Mouse (Mus musculus) CH12.LX (cell line): ENCODE results near the gene Ccdc169. TPM values are rescaled to one million over a fixed set of nuclear protein-coding genes. Genes with fewer than 3 reads are reported as not detected.
"Not testable (repeated sequence)": the region's sequence is repeated elsewhere in the genome, so short reads cannot be mapped to it uniquely, and the experiment has no call there.

ENCODE experiments used
- DNase-seq: peaks from one replicate; pipeline ENCODE4 v3.0.0-alpha.2; 2013; ENCODE audit errors: extremely low read depth
- H3K27ac ChIP-seq: 2 replicates; pipeline ENCODE4 v1.5.1; 2012; ENCODE audit warnings: low read depth, mild to moderate bottlenecking, control low read depth, moderate library complexity; ENCODE audit not compliant: insufficient read depth
- H3K27me3 ChIP-seq: replicated peaks from 2 replicates; pipeline ENCODE3; 2012; ENCODE audit warnings: inconsistent platforms
- H3K36me3 ChIP-seq, 2 experiments: replicated peaks in 1 of 2; 2 replicates each; pipeline versions ENCODE3 to v1.6.1; 2012; ENCODE audit warnings: inconsistent platforms in 1 of 2, low read length in 1 of 2, mild to moderate bottlenecking in 1 of 2, mixed read lengths in 1 of 2, moderate library complexity in 1 of 2; ENCODE audit not compliant: control insufficient read depth in 1 of 2, insufficient read depth in 1 of 2
- H3K4me1 ChIP-seq, 2 experiments: 2 replicates each; pipeline ENCODE4 v1.6.1; 2012; ENCODE audit warnings: inconsistent platforms in 1 of 2, moderate library complexity in 1 of 2; ENCODE audit not compliant: insufficient read depth in 2 of 2, control insufficient read depth in 1 of 2
- H3K4me2 ChIP-seq: 2 replicates; pipeline ENCODE4 v1.6.1; 2012; ENCODE audit warnings: low read depth, mild to moderate bottlenecking, control low read depth; ENCODE audit not compliant: poor library complexity, insufficient read depth, severe bottlenecking
- H3K4me3 ChIP-seq, 3 experiments: fragments of 150-350 bp in 1 of 3; sonication (generic) in 1 of 3; replicated peaks in 1 of 3; 2 replicates each; pipeline versions ENCODE3 to v1.5.1; 2011 to 2012; ENCODE audit warnings: low read depth in 2 of 3, low read length in 2 of 3, mild to moderate bottlenecking in 2 of 3, moderate library complexity in 2 of 3, control low read depth in 1 of 3, improper control_type of control experiment in 1 of 3, inconsistent platforms in 1 of 3, mixed read lengths in 1 of 3; ENCODE audit not compliant: poor library complexity in 1 of 3
- H3K79me2 ChIP-seq: replicated peaks from 2 replicates; pipeline ENCODE4 v1.6.1; 2012; ENCODE audit warnings: mild to moderate bottlenecking, moderate library complexity; ENCODE audit not compliant: control insufficient read depth, poor library complexity, insufficient read depth, severe bottlenecking; ENCODE audit errors: extremely low read depth
- H3K9ac ChIP-seq: 2 replicates; pipeline ENCODE4 v1.6.1; 2012; ENCODE audit warnings: low read depth, mild to moderate bottlenecking, control low read depth, moderate library complexity; ENCODE audit not compliant: insufficient read depth
- H3K9me3 ChIP-seq: replicated peaks from 2 replicates; pipeline ENCODE3; 2012; ENCODE audit warnings: low read length, inconsistent platforms, mixed read lengths
- BHLHE40 ChIP-seq: IDR thresholded peaks from 2 replicates; pipeline ENCODE4 v1.6.1; 2011; ENCODE audit warnings: mild to moderate bottlenecking, low read depth, low read length, improper control_type of control experiment
- CHD2 ChIP-seq: IDR thresholded peaks from 2 replicates; pipeline ENCODE4 v1.6.1; 2011; ENCODE audit warnings: low read length, improper control_type of control experiment
- CTCF ChIP-seq, 2 experiments: IDR thresholded peaks in 1 of 2; conservative IDR thresholded peaks in 1 of 2; 2 replicates each; pipeline ENCODE4 v1.5.1; 2011 to 2012; ENCODE audit warnings: low read depth in 2 of 2, low read length in 2 of 2, improper control_type of control experiment in 1 of 2, inconsistent platforms in 1 of 2, mild to moderate bottlenecking in 1 of 2, moderate library complexity in 1 of 2
- E2F4 ChIP-seq: IDR thresholded peaks from 2 replicates; pipeline ENCODE4 v1.6.1; 2011; ENCODE audit warnings: low read depth, low read length, improper control_type of control experiment; ENCODE audit not compliant: insufficient replicate concordance
- ELF1 ChIP-seq: IDR thresholded peaks from 2 replicates; pipeline ENCODE4 v1.6.1; 2014; ENCODE audit warnings: low read depth, mild to moderate bottlenecking, inconsistent platforms, low read length, improper control_type of control experiment
- EP300 ChIP-seq: IDR thresholded peaks from 2 replicates; pipeline ENCODE4 v1.6.1; 2011; ENCODE audit warnings: low read length, improper control_type of control experiment
- HCFC1 ChIP-seq: IDR thresholded peaks from 2 replicates; pipeline ENCODE4 v1.6.1; 2012; ENCODE audit warnings: low read depth, mild to moderate bottlenecking, inconsistent platforms, low read length, improper control_type of control experiment
- JUN ChIP-seq: IDR thresholded peaks from 2 replicates; pipeline ENCODE4 v1.6.1; 2011; ENCODE audit warnings: low read depth, mild to moderate bottlenecking, low read length, improper control_type of control experiment, moderate library complexity; ENCODE audit not compliant: insufficient read depth
- JUND ChIP-seq: conservative IDR thresholded peaks from 2 replicates; pipeline ENCODE4 v1.6.1; 2011; ENCODE audit warnings: low read depth, low read length, improper control_type of control experiment
- MEF2A ChIP-seq: IDR thresholded peaks from 2 replicates; pipeline ENCODE4 v1.6.1; 2014; ENCODE audit warnings: low read depth, mild to moderate bottlenecking, inconsistent platforms, low read length, improper control_type of control experiment, borderline replicate concordance
- MXI1 ChIP-seq: IDR thresholded peaks from 2 replicates; pipeline ENCODE4 v1.6.1; 2011; ENCODE audit warnings: mild to moderate bottlenecking, low read depth, low read length, improper control_type of control experiment
- NRF1 ChIP-seq: IDR thresholded peaks from 2 replicates; pipeline ENCODE4 v1.6.1; 2014; ENCODE audit warnings: low read depth, mild to moderate bottlenecking, inconsistent platforms, low read length, improper control_type of control experiment, moderate library complexity
- PAX5 ChIP-seq: IDR thresholded peaks from 2 replicates; pipeline ENCODE4 v1.6.1; 2012; ENCODE audit warnings: low read length, inconsistent platforms, mixed read lengths
- POLR2AphosphoS2 ChIP-seq: IDR thresholded peaks from 2 replicates; pipeline ENCODE4 v1.6.1; 2011; ENCODE audit warnings: low read depth, low read length, improper control_type of control experiment
- RAD21 ChIP-seq: IDR thresholded peaks from 2 replicates; pipeline ENCODE4 v1.6.1; 2011; ENCODE audit warnings: low read depth, mild to moderate bottlenecking, low read length, improper control_type of control experiment, moderate library complexity
- RCOR1 ChIP-seq: conservative IDR thresholded peaks from 2 replicates; pipeline ENCODE4 v1.6.1; 2012; ENCODE audit warnings: low read depth, mild to moderate bottlenecking, inconsistent platforms, low read length, improper control_type of control experiment
- TBP ChIP-seq: conservative IDR thresholded peaks from 2 replicates; pipeline ENCODE4 v1.6.1; 2011; ENCODE audit warnings: low read depth, low read length, improper control_type of control experiment
- UBTF ChIP-seq: IDR thresholded peaks from 2 replicates; pipeline ENCODE4 v1.6.1; 2012; ENCODE audit warnings: low read depth, mild to moderate bottlenecking, inconsistent platforms, low read length, improper control_type of control experiment, moderate library complexity
- USF1 ChIP-seq: IDR thresholded peaks from 2 replicates; pipeline ENCODE4 v1.6.1; 2014; ENCODE audit warnings: low read depth, mild to moderate bottlenecking, inconsistent platforms, low read length, improper control_type of control experiment
- USF2 ChIP-seq: conservative IDR thresholded peaks from 2 replicates; pipeline ENCODE4 v1.6.1; 2011; ENCODE audit warnings: low read depth, low read length, improper control_type of control experiment
- ZKSCAN1 ChIP-seq: IDR thresholded peaks from 2 replicates; pipeline ENCODE4 v1.6.1; 2012; ENCODE audit warnings: low read depth, inconsistent platforms, low read length, improper control_type of control experiment, borderline replicate concordance
- ZMIZ1 ChIP-seq: IDR thresholded peaks from 2 replicates; pipeline ENCODE4 v1.6.1; 2012; ENCODE audit warnings: low read depth, mild to moderate bottlenecking, inconsistent platforms, low read length, improper control_type of control experiment
- ZNF384 ChIP-seq: IDR thresholded peaks from 2 replicates; pipeline ENCODE4 v1.6.1; 2012; ENCODE audit warnings: low read depth, low read length, improper control_type of control experiment, inconsistent platforms
- dilution Hi-C: fragments of 300-500 bp; cut with MboI; formaldehyde crosslinking; loops from 2 replicates; pipeline ENCODE4 v1.14.3; 2020; ENCODE audit warnings: low sequenced_read_pairs; ENCODE audit not compliant: extremely low pct_unique_long_range_greater_than_20kb, extremely low pct_ligation_motif_present
- in situ Hi-C: fragments of 300-500 bp; cut with MboI; formaldehyde crosslinking; loops from 3 replicates; pipeline ENCODE4 v1.14.3; 2019; ENCODE audit warnings: low sequenced_read_pairs, low pct_ligation_motif_present, low pct_unique_long_range_greater_than_20kb, mixed read lengths
- polyA plus RNA-seq: library from polyadenylated mRNA; unstranded; fragments of >175 nt; gene quantifications from 2 replicates; pipeline ENCODE4 v1.2.1, GENCODE M21; 2012; ENCODE audit warnings: low read depth; ENCODE audit not compliant: insufficient read length
- total RNA-seq, 2 experiments: library from RNA; depleted of rRNA; stranded (reverse); fragments of 300-350 nt in 1 of 2; fragments of >200 nt in 1 of 2; gene quantifications; 2 replicates each; pipeline ENCODE4 v1.2.3; 2012 to 2014

The Ccdc169 gene
- total and polyA plus RNA-seq, 3 experiments, result 0.08 to 0.10 TPM; not detected in 1

GRCm38 (mm10) chr3:55195581-55196327 lies 58.6 kb downstream of the Ccdc169 start:
- no peak for DNase-seq
- Histone ChIP-seq H3K27ac (no peak overlapping the region), H3K4me3 (no peak overlapping the region), H3K4me1 (no peaks in the 10 kb centered on the region)
- dilution Hi-C loops, result no loop called here
- TF ChIP-seq ZMIZ1 (no peak), NRF1 (no peak), CTCF (conservative IDR thresholded peaks at IDR 0.05 in 1 of 2, IDR thresholded peaks at IDR 0.05 in 1 of 2; ENCODE audit: low read depth in 2 of 2, low read length in 2 of 2) (no peak), JUN (no peak), MEF2A (no peak), JUND (no peak), USF1 (no peak), USF2 (no peak), RAD21 (no peak), RCOR1 (no peak), CHD2 (no peak), ZKSCAN1 (no peak), MXI1 (no peak), E2F4 (no peak), POLR2AphosphoS2 (no peak), TBP (no peak), PAX5 (no peak), ZNF384 (no peak)
- TF ChIP-seq, all 38 proteins: peak for 0
- H3K36me3 ChIP-seq, result no peaks in the 10 kb centered on the region
- H3K4me2 ChIP-seq, result no peak overlapping the region
- H3K79me2 ChIP-seq, result no peaks in the 10 kb centered on the region
- in situ Hi-C loops, result no loop called here
- H3K27me3 ChIP-seq, result no peaks in the 10 kb centered on the region
- H3K9ac ChIP-seq, result no peak overlapping the region
- peaks cover 8% of the 10 kb centered on the region for H3K9me3 ChIP-seq

GRCm38 (mm10) chr3:55196328-55196710 lies 59.2 kb downstream of the Ccdc169 start:
- Histone ChIP-seq H3K27me3 (no peaks in the 10 kb centered on the region), H3K36me3 (no peaks in the 10 kb centered on the region), H3K9me3 (peaks cover 8% of the 10 kb centered on the region), H3K4me3 (no peak overlapping the region)
- in situ Hi-C loops, result no loop called here
- TF ChIP-seq HCFC1 (no peak), RAD21 (no peak), TBP (no peak), CHD2 (no peak), MXI1 (no peak), PAX5 (no peak), UBTF (no peak), USF2 (no peak), ELF1 (no peak), BHLHE40 (no peak), EP300 (no peak)
- TF ChIP-seq, all 38 proteins: peak for 0
- DNase-seq, result no peak
- Histone ChIP-seq H3K4me2 (no peak overlapping the region), H3K9ac (no peak overlapping the region), H3K27ac (no peak overlapping the region), H3K79me2 (no peaks in the 10 kb centered on the region), H3K4me1 (no peaks in the 10 kb centered on the region)
- dilution Hi-C loops, result no loop called here

- H3K9ac ChIP-seq, DNase-seq, dilution Hi-C loops, H3K4me2 ChIP-seq, H3K4me3 ChIP-seq, H3K27ac ChIP-seq, H3K79me2 ChIP-seq, H3K36me3 ChIP-seq, in situ Hi-C loops, H3K4me1 ChIP-seq, H3K27me3 ChIP-seq: not testable (repeated sequence)
- H3K9me3 ChIP-seq, result peaks cover 36% of the 10 kb centered on the region
Observed at GRCm38 (mm10) chr3:55203621-55204020, 66.5 kb downstream of the Ccdc169 start.
